Mouse (Mus musculus) left cerebral cortex, postnatal 14 days (tissue): ENCODE data around the gene Ptprn2. TPM values are rescaled to one million over a fixed set of nuclear protein-coding genes. Genes with fewer than 3 reads are reported as not detected.
A peak's percentile ranks its signal among the peaks of the same experiment; 100 is the strongest.

ENCODE experiments used
- DNase-seq, 2 experiments: peaks; one replicate each; pipeline ENCODE4 v3.0.0; 2021 to 2022; ENCODE audit warnings: low spot score in 2 of 2, mixed read lengths in 1 of 2
- intact Hi-C: fragments of 180-260 bp; cut with DNase I; formaldehyde crosslinking; loops from one replicate; pipeline ENCODE4 v1.15.1; 2025
- total RNA-seq, 2 experiments: library from RNA; stranded (reverse); gene quantifications; 2 replicates each; pipeline ENCODE4 v1.2.3; 2021

Gene Ptprn2
- total RNA-seq, 2 experiments from 2014 or later, result 383 to 385 TPM

GRCm38 (mm10) chr12:116581864-116582263 is 96.3 kb downstream of the Ptprn2 start:
- intact Hi-C loops, result no loop called here
- peak; percentile 39 to 76 for DNase-seq

- DNase-seq, result no peak
- intact Hi-C loops, result no loop called here
Observed at GRCm38 (mm10) chr12:116582829-116583228, 97.3 kb downstream of the Ptprn2 start.

GRCm38 (mm10) chr12:116585001-116585400 is 99.5 kb downstream of the Ptprn2 start:
- peak in 1 of 2 experiments; percentile 60 for DNase-seq

GRCm38 (mm10) chr12:116586167-116586566 is 100.6 kb downstream of the Ptprn2 start:
- no peak for DNase-seq
- intact Hi-C loops, result no loop called here

More at GRCm38 (mm10) chr12:116585001-116585400, 99.5 kb downstream of the Ptprn2 start:
- intact Hi-C loops, result no loop called here

GRCm38 (mm10) chr12:116587548-116587947 is 102.0 kb downstream of the Ptprn2 start:
- DNase-seq, result no peak
- intact Hi-C loops, result no loop called here

GRCm38 (mm10) chr12:116590076-116590475 is 104.6 kb downstream of the Ptprn2 start:
- no peak for DNase-seq
- intact Hi-C loops, result no loop called here

- no peak for DNase-seq
Observed at GRCm38 (mm10) chr12:116594457-116594856, 108.9 kb downstream of the Ptprn2 start.

GRCm38 (mm10) chr12:116594866-116595610 is 109.5 kb downstream of the Ptprn2 start:
- no peak for DNase-seq
- intact Hi-C loops, result no loop called here

More at GRCm38 (mm10) chr12:116594457-116594856, 108.9 kb downstream of the Ptprn2 start:
- intact Hi-C loops, result no loop called here

- intact Hi-C loops, result no loop called here
- DNase-seq, result no peak
Observed at GRCm38 (mm10) chr12:116595727-116596126, 110.2 kb downstream of the Ptprn2 start.

GRCm38 (mm10) chr12:116596993-116597392 is 111.5 kb downstream of the Ptprn2 start:
- intact Hi-C loops, result no loop called here

GRCm38 (mm10) chr12:116597670-116598069 is 112.2 kb downstream of the Ptprn2 start:
- no peak for DNase-seq
- intact Hi-C loops, result no loop called here

More at GRCm38 (mm10) chr12:116596993-116597392, 111.5 kb downstream of the Ptprn2 start:
- DNase-seq, result no peak

GRCm38 (mm10) chr12:116598123-116599005 is 112.8 kb downstream of the Ptprn2 start:
- intact Hi-C loops, result no loop called here
- peak; percentile 65 to 79 for DNase-seq

GRCm38 (mm10) chr12:116599537-116599936 is 114.0 kb downstream of the Ptprn2 start:
- intact Hi-C loops, result no loop called here
- DNase-seq, result peak; percentile 76 to 87

- intact Hi-C loops, result loop anchor here (5.0 kb wide), 1 partner anchor 113 kb away; the partner anchor contains the start of gene Ptprn2
- DNase-seq, result no peak
Observed at GRCm38 (mm10) chr12:116600054-116600453, 114.5 kb downstream of the Ptprn2 start.

- intact Hi-C loops, result loop anchor here (5.0 kb wide), 1 partner anchor 114 kb away; the partner anchor contains the start of gene Ptprn2
Observed at GRCm38 (mm10) chr12:116601395-116601794, 115.9 kb downstream of the Ptprn2 start.

GRCm38 (mm10) chr12:116601921-116602320 is 116.4 kb downstream of the Ptprn2 start:
- DNase-seq, result no peak
- intact Hi-C loops, result loop anchor here (5.0 kb wide), 1 partner anchor 115 kb away; the partner anchor contains the start of gene Ptprn2

More at GRCm38 (mm10) chr12:116601395-116601794, 115.9 kb downstream of the Ptprn2 start:
- DNase-seq, result no peak

- intact Hi-C loops, result no loop called here
- no peak for DNase-seq
Observed at GRCm38 (mm10) chr12:116608598-116608997, 123.1 kb downstream of the Ptprn2 start.

GRCm38 (mm10) chr12:116619868-116620267 is 134.3 kb downstream of the Ptprn2 start:
- peak; percentile 79 to 89 for DNase-seq
- intact Hi-C loops, result loop anchor here (5.0 to 10.0 kb wide), 3 partner anchors 133 to 735 kb away; partner anchors contain the start of genes Ptprn2 and Vipr2

- intact Hi-C loops, result loop anchor here (5.0 to 10.0 kb wide), 3 partner anchors 133 to 735 kb away; partner anchors contain the start of genes Ptprn2 and Vipr2
- DNase-seq, result no peak
Observed at GRCm38 (mm10) chr12:116620299-116620698, 134.8 kb downstream of the Ptprn2 start.
